Mouse (Mus musculus): ENCODE data around the gene Zfp273. TPM values are rescaled to one million over a fixed set of nuclear protein-coding genes. Genes with fewer than 3 reads are reported as not detected.
A peak's percentile ranks its signal among the peaks of the same experiment; 100 is the strongest.
"Not testable (repeated sequence)": the region's sequence is repeated elsewhere in the genome, so short reads cannot be mapped to it uniquely, and the experiment has no call there.

The Zfp273 gene
- polyA plus RNA-seq, 1 experiment from 2014 or later, result 6.2 TPM

DNA sequence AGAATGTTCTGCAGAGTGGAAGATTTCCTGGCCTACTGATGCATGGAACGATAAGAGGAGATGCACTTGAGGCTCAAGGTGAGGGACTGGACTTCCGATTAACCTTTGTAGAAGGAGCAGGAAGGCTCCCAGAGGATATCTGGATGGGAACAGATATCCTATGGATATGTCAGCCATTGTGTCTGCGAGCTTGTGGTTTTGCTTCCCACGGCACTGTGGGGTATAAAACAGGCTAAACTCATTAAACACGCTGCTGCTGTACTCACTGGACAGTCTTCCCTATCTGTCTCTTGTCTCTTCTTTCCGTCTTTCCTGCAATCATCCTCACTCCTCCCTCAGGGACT, 30.2 kb downstream of the Zfp273 start:
- Histone ChIP-seq H3K4me1 (no peaks in the 10 kb centered on the region), H3K4me2 (peak overlapping the region; percentile 50), H3K4me3 (replicated peaks) (peak overlapping the region; percentile 37; the same call in 1 of the 2 replicates), H3K36me3 (no peaks in the 10 kb centered on the region), H3K9me3 (no peaks in the 10 kb centered on the region), H3K27me3 (replicated peaks) (no peaks in the 10 kb centered on the region), H3K9ac (no peak overlapping the region), H3K27ac (no peak overlapping the region)
- 47% methylated on average over 6 of the region's 6 CpGs for WGBS
- no peak for ATAC-seq (ENCODE audit: insufficient read depth, low FRiP score, low read depth)

DNA sequence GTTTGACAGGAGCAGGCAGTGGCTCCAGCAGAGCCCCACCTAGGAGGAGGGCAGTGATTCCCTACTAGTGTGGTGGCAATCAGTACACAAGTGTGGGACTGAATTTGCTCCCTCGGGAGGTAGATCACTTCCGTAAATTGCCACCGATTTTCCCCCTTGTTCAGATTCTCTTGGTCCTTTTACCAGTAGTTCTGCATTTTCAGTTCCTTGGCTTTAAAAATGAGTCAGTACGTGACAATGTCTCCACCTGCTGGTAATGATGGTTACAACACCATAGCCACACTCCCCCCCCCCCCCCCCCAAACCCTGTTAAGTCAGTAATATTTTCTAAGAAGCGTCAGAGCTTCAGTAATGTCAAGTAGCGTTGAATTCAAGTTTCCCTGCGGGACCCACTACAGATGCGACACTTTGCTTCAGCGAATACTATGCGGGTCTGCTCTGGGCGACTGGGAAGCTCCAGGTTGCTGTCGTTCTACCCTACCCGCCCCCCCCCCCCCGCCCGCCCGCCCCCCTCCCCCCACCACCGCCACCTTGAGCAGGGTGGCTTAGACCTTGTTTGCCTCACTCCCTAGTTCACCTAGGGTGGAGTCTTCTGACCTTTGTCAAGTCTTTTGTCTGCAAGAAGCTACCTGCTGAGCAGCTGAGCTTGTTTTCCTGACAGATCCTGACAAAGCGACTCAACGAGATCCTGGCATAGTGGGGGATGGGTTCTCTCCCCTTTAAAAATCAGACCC, 30.7 kb downstream of the Zfp273 start:
- H3K27me3 ChIP-seq (replicated peaks), result no peaks in the 10 kb centered on the region
- ATAC-seq (ENCODE audit: insufficient read depth, low FRiP score, low read depth), result peak; percentile 50; the same call in 1 of the 2 replicates
- H3K36me3 ChIP-seq, result no peaks in the 10 kb centered on the region
- no peaks in the 10 kb centered on the region for H3K9me3 ChIP-seq
- H3K4me3 ChIP-seq (replicated peaks), result peak overlapping the region; percentile 37
- H3K27ac ChIP-seq, result no peak overlapping the region
- no peaks in the 10 kb centered on the region for H3K4me1 ChIP-seq
- WGBS, result under 1% methylated on average over 18 of the region's 19 CpGs
- H3K4me2 ChIP-seq, result peak overlapping the region; percentile 50
- no peak overlapping the region for H3K9ac ChIP-seq

DNA sequence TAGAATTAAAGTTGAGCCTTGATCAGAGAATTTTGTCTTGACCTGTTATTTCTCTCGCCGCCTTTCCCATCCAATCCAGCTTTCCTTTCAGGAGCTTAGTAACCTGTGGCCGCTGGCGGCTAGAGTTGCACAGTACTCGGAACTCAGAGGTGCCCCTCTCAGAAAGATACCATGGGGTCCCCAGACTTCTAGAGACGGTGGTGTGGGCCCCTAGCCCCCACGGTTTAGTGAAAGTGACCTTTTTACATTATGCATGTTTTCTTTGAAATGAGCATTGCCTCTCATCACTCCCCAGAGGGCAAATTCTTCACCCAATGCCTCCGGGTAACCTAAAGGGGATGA, 31.3 kb downstream of the Zfp273 start:
- H3K9me3 ChIP-seq, result no peaks in the 10 kb centered on the region
- peak overlapping the region; percentile 50 for H3K4me2 ChIP-seq
- ATAC-seq (ENCODE audit: insufficient read depth, low FRiP score, low read depth), result no peak
- no peaks in the 10 kb centered on the region for H3K27me3 ChIP-seq (replicated peaks)
- no peaks in the 10 kb centered on the region for H3K4me1 ChIP-seq
- no peak overlapping the region for H3K9ac ChIP-seq
- peak overlapping the region; percentile 37 for H3K4me3 ChIP-seq (replicated peaks)
- no peak overlapping the region for H3K27ac ChIP-seq
- no peaks in the 10 kb centered on the region for H3K36me3 ChIP-seq
- WGBS, result 27% methylated on average over 8 of the region's 8 CpGs

DNA sequence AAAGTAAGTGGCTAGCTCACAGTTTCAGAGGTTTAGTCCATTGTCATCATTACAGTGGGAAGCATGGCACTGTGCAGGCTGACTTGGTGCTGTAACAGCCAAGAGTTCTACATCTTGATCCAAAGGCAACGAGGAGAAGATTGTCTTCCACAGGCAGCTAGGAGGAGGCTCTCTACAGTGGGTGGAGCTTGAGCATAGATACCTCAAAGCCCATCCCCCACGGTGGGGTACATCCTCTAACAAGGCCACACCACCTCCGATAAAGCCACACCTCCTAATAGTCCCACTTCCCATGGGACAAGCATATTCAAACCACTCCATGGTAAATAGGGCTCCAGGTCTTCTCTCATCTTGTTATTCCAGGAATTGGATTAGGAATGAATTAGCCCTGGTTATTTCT, 36.8 kb downstream of the Zfp273 start:
- no peaks in the 10 kb centered on the region for H3K36me3 ChIP-seq
- H3K4me3 ChIP-seq (replicated peaks), result no peak overlapping the region
- H3K9me3 ChIP-seq, result no peaks in the 10 kb centered on the region
- no peak overlapping the region for H3K27ac ChIP-seq
- H3K4me2 ChIP-seq, result no peak overlapping the region
- WGBS, result 67% methylated on average over 3 of the region's 3 CpGs
- no peaks in the 10 kb centered on the region for H3K27me3 ChIP-seq (replicated peaks)
- no peaks in the 10 kb centered on the region for H3K4me1 ChIP-seq
- H3K9ac ChIP-seq, result no peak overlapping the region
- ATAC-seq (ENCODE audit: insufficient read depth, low FRiP score, low read depth), result no peak

DNA sequence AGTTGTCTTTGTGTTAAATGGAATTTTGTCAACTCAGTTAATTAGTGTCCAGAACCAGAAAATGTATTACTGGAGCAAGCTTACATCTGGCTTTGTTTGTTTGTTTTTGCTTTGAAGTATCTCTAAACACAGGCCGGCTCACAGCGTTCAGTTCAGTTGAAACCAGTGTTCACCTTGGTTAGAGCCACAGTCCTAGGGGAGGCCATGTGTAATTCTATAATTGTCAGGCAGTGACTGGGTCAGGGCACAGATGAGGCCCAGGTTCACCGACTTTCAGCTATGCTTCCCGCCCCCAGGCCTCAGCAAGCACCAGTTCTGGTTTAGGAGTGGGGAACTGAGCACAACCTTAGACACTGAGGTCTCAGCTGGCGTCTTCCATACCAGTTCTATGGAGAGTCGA, 39.6 kb downstream of the Zfp273 start:
- Histone ChIP-seq H3K9me3 (no peaks in the 10 kb centered on the region), H3K4me2 (no peak overlapping the region), H3K9ac (no peak overlapping the region), H3K36me3 (no peaks in the 10 kb centered on the region), H3K27me3 (replicated peaks) (no peaks in the 10 kb centered on the region), H3K4me1 (no peaks in the 10 kb centered on the region), H3K4me3 (replicated peaks) (no peak overlapping the region), H3K27ac (no peak overlapping the region)
- WGBS, result 68% methylated on average over 6 of the region's 6 CpGs
- no peak for ATAC-seq (ENCODE audit: insufficient read depth, low FRiP score, low read depth)

DNA sequence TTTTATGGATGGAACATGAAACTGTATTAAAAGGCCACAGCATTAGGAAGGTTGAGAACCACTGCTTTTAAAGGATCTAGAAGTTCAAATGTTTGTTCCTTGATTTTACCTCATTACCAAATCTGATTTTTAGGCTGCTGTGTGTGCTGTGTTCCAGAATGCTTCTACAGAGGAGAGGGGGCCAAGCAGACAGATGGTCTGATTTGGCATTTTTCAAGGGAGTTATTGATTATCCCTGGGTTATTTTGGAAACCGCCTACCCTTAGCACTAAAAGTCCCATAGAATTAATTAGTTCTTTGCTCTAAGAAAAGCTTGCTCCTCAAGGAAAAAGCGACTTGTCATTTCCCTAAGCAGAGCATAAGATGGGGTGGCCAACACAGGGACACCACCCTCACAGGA, 40.4 kb downstream of the Zfp273 start:
- Histone ChIP-seq H3K27me3 (replicated peaks) (no peaks in the 10 kb centered on the region), H3K4me3 (replicated peaks) (no peak overlapping the region), H3K4me1 (no peaks in the 10 kb centered on the region), H3K27ac (no peak overlapping the region), H3K9ac (no peak overlapping the region), H3K9me3 (no peaks in the 10 kb centered on the region), H3K4me2 (no peak overlapping the region), H3K36me3 (no peaks in the 10 kb centered on the region)
- WGBS, result 89% methylated on average over 2 of the region's 2 CpGs
- ATAC-seq (ENCODE audit: insufficient read depth, low FRiP score, low read depth), result no peak

DNA sequence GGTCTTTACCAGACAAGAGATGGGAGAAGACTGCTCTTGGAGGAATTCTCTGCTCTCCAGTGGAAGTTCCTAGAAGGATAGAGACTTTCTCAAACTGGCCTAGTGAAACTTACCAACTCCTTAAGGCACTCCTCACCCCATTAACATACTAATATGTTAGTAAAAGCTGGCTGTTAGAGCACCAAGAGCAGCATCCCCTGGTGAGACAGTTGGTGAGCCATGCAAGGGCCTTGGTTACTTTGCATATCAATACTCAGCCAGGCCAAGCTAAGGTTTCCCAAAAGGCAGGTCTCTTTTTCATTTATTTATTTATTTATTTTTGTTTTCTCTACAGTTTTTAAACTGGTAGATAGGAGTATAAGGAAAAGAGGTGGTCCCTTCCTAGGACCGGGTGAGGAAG, 43.8 kb downstream of the Zfp273 start:
- Histone ChIP-seq H3K4me3 (replicated peaks) (no peak overlapping the region), H3K4me1 (no peaks in the 10 kb centered on the region), H3K27me3 (replicated peaks) (no peaks in the 10 kb centered on the region), H3K36me3 (no peaks in the 10 kb centered on the region), H3K27ac (no peak overlapping the region), H3K4me2 (no peak overlapping the region), H3K9ac (no peak overlapping the region), H3K9me3 (no peaks in the 10 kb centered on the region)
- 13% methylated on average over 1 of the region's 1 CpGs for WGBS
- no peak for ATAC-seq (ENCODE audit: insufficient read depth, low FRiP score, low read depth)

DNA sequence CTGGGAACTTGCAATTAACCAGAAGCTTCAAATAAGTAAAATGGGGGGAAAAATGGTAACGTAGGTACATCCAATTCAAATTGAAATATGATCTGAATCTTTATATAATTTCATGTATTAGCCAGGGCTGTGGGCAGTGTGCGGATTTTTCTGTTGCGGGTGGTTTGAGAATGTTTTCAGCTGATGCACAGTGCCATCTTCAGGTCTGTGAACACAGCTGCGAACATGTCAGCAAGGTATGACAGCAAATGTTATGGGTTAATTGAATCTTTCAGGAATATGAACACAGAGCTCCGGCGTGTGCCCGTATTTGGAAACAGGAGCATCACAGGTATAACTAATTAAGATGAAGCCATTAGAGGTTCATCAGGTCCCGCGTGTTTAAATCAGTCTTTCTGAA, 49.0 kb downstream of the Zfp273 start:
- Histone ChIP-seq H3K36me3 (no peaks in the 10 kb centered on the region), H3K4me2 (no peak overlapping the region), H3K4me1 (no peaks in the 10 kb centered on the region), H3K9me3 (no peaks in the 10 kb centered on the region), H3K9ac (no peak overlapping the region), H3K27me3 (replicated peaks) (no peaks in the 10 kb centered on the region), H3K4me3 (replicated peaks) (no peak overlapping the region), H3K27ac (no peak overlapping the region)
- no peak for ATAC-seq (ENCODE audit: insufficient read depth, low FRiP score, low read depth)
- 81% methylated on average over 9 of the region's 9 CpGs for WGBS

DNA sequence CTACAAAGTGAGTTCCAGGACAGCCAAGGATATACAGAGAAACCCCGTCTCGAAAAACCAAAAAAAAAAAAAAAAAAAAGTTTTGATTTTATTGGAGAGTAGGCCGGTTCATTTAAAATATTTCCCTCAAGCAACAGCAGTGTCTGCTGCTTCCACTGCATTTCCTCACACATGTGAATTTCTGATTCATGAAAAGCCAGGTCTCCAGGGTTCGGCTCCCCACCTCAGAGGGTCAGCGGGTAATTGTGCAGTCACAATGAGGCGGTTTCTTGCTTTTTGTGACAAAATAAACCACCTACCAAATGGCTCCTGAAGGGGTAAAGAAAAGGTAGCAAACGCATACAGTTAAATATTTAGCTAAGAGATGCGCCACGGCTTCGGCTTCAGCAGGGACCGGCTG, 49.5 kb downstream of the Zfp273 start, which contains the start of gene BC048507:
BC048507 (plus strand) TSS at position 301 of the 400 bp plus-strand sequence.
- H3K9ac ChIP-seq, result no peak within 1 kb of the TSS
- H3K4me1 ChIP-seq, result no peaks in the 10 kb centered on the region
- H3K4me2 ChIP-seq, result no peak within 1 kb of the TSS
- no peaks in the 10 kb centered on the region for H3K36me3 ChIP-seq
- H3K27ac ChIP-seq, result no peak within 1 kb of the TSS
- no peak for ATAC-seq (ENCODE audit: insufficient read depth, low FRiP score, low read depth)
- WGBS, result 74% methylated on average over 11 of the region's 11 CpGs
- no peaks in the 10 kb centered on the region for H3K27me3 ChIP-seq (replicated peaks)
- H3K9me3 ChIP-seq, result no peaks in the 10 kb centered on the region
- no peak within 1 kb of the TSS for H3K4me3 ChIP-seq (replicated peaks)

DNA sequence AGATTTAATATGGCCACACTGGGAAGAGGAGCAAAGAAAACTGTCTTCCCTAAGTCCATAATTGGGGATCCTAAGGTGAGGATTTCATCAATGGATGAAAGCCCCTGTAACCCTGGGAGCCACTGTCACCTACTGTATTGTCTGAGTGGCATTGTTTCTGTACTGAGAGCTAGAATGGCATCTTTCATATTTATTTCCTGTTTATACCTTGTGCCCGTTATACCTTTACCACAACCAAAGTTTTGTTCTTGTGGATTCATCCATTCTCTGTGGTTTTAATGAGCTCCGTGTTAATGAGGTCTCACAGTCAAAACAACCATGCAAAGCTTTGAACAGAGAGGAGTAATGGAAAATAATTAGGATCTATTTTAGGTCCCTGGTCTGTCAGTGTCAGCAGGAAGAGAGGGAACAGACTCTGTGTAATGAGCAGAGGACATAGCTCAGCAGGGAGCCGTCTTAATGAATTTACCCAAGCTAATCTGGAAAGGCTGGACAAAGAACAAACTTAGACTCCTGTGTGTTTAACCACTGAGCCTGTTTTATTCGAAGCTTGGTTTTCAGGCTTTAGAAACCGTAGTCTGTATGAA, 51.3 kb downstream of the Zfp273 start:
- H3K4me2 ChIP-seq, result no peak overlapping the region
- H3K27ac ChIP-seq, result no peak overlapping the region
- H3K4me1 ChIP-seq, result no peaks in the 10 kb centered on the region
- H3K4me3 ChIP-seq (replicated peaks), result no peak overlapping the region
- WGBS, result 54% methylated on average over 5 of the region's 5 CpGs
- no peaks in the 10 kb centered on the region for H3K36me3 ChIP-seq
- no peak for ATAC-seq (ENCODE audit: insufficient read depth, low FRiP score, low read depth)
- no peak overlapping the region for H3K9ac ChIP-seq
- no peaks in the 10 kb centered on the region for H3K9me3 ChIP-seq
- H3K27me3 ChIP-seq (replicated peaks), result no peaks in the 10 kb centered on the region

DNA sequence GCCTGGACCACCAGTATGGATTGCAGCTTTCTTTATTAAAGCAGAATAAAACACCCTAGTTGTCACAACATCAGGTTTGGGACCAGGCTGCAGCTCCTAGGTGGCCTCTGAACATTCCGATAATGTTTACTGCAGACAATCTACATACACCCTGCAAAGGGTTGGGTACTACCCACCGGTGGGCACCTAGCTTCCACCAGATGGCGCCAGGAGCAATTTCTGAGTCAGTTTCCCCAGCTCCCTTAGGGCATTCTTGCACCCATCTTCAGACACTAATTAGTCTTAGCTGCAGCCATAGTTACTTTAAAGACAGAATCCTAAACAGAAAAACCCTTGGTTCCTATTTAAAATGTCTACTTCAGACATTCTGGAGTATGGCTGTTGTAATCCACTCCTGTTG, 54.4 kb downstream of the Zfp273 start:
- no peak for ATAC-seq (ENCODE audit: insufficient read depth, low FRiP score, low read depth)
- no peak overlapping the region for H3K9ac ChIP-seq
- no peaks in the 10 kb centered on the region for H3K4me1 ChIP-seq
- H3K9me3 ChIP-seq, result no peaks in the 10 kb centered on the region
- no peak overlapping the region for H3K4me3 ChIP-seq (replicated peaks)
- 21% methylated on average over 3 of the region's 3 CpGs for WGBS
- no peak overlapping the region for H3K4me2 ChIP-seq
- H3K27ac ChIP-seq, result no peak overlapping the region
- no peaks in the 10 kb centered on the region for H3K36me3 ChIP-seq
- no peaks in the 10 kb centered on the region for H3K27me3 ChIP-seq (replicated peaks)

DNA sequence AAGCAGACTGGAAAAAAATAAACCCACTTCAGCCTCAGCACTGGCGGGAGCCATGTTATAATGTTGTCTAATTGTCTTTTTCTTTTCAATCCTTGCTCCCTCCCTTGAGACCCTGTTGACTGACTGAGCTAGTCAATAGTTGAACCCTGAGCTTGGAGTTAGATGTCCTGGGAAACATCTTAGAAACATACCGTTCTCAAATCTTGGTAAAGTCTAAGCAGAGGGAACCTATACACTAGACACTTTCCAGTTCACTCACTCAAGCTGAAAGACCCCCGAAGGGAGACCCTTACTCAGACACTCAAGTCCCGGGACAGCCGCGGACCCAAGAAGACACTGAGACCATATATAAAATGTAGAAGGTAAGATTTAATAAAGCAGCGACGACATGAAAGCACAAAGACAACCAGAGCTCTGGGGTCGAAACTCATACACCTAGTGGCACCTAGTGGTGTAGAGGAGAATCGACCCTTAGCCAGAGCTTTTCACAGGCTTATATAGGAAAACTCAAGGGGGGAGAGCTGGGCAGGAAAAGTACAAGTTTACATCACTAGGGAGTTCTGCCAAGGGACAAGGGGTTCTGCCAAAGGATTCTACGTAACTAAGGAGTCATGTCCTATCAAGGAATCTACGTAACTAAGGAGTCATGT, 62.6 kb downstream of the Zfp273 start:
- H3K36me3 ChIP-seq; H3K27ac ChIP-seq; ATAC-seq (ENCODE audit: insufficient read depth, low FRiP score, low read depth); H3K4me2 ChIP-seq; H3K9me3 ChIP-seq; H3K9ac ChIP-seq; H3K27me3 ChIP-seq (replicated peaks); H3K4me3 ChIP-seq (replicated peaks); H3K4me1 ChIP-seq: not testable (repeated sequence)
- WGBS, result 32% methylated on average over 7 of the region's 12 CpGs
